Mouse (Mus musculus) C2C12 (cell line): ENCODE results near the gene Gm8897.
"Not testable (repeated sequence)": the region's sequence is repeated elsewhere in the genome, so short reads cannot be mapped to it uniquely, and the experiment has no call there.

Experiments
- CEBPB ChIP-seq: IDR thresholded peaks from one replicate; pipeline ENCODE4 v1.6.1; 2011; ENCODE audit warnings: low read depth, mild to moderate bottlenecking, control low read depth, moderate library complexity
- CTCF ChIP-seq: IDR thresholded peaks from one replicate; pipeline ENCODE4 v1.5.1; 2011; ENCODE audit not compliant: control insufficient read depth, insufficient read depth, insufficient read length
- MAX ChIP-seq: IDR thresholded peaks from one replicate; pipeline ENCODE4 v1.6.1; 2011; ENCODE audit warnings: mild to moderate bottlenecking, control low read depth
- MYOG ChIP-seq: IDR thresholded peaks from one replicate; pipeline ENCODE4 v1.6.1; 2011; ENCODE audit not compliant: control insufficient read depth, insufficient read length; ENCODE audit errors: extremely low read depth
- USF1 ChIP-seq: IDR thresholded peaks from one replicate; pipeline ENCODE4 v1.6.1; 2011; ENCODE audit warnings: low read depth, mild to moderate bottlenecking, control low read depth, moderate library complexity

- TF ChIP-seq CTCF, CEBPB, MYOG, MAX, USF1: not testable (repeated sequence)
Measured at GRCm38 (mm10) chr5:11416691-11417090, 473 bp downstream of the Gm8897 start.
